Mouse (Mus musculus) thymus, adult 2 months (tissue): ENCODE results near the gene Gde1.

Experiments used
- CTCF ChIP-seq: fragments of 200-500 bp; IDR thresholded peaks from 2 replicates; pipeline ENCODE4 v1.5.1; 2012; ENCODE audit warnings: mild to moderate bottlenecking, control low read depth, low read length, moderate library complexity, borderline replicate concordance; ENCODE audit not compliant: control insufficient read depth, poor library complexity, insufficient read depth; ENCODE audit errors: extremely low read depth
- POLR2A ChIP-seq: fragments of 200-500 bp; IDR thresholded peaks from 2 replicates; pipeline ENCODE4 v1.6.1; 2012; ENCODE audit warnings: mild to moderate bottlenecking, low read length, control low read depth, moderate library complexity; ENCODE audit not compliant: control insufficient read depth, poor library complexity, insufficient read depth; ENCODE audit errors: extremely low read depth

GRCm38 (mm10) chr7:118706488-118706887 lies 910 bp upstream of the Gde1 start:
- TF ChIP-seq CTCF (no peak), POLR2A (no peak)
